Mouse (Mus musculus) cerebellum, postnatal 4 days (tissue): ENCODE results near the gene Tnip3.

Source experiments
- DNase-seq, 2 experiments: peaks; one replicate each; pipeline ENCODE4 v3.0.0; 2022; ENCODE audit warnings: low spot score in 2 of 2, mixed read lengths in 1 of 2

The Tnip3 gene

GRCm38 (mm10) chr6:65584870-65585332 lies 59.8 kb downstream of the Tnip3 start:
- peak in 1 of 2 experiments; percentile 3 for DNase-seq

DNA sequence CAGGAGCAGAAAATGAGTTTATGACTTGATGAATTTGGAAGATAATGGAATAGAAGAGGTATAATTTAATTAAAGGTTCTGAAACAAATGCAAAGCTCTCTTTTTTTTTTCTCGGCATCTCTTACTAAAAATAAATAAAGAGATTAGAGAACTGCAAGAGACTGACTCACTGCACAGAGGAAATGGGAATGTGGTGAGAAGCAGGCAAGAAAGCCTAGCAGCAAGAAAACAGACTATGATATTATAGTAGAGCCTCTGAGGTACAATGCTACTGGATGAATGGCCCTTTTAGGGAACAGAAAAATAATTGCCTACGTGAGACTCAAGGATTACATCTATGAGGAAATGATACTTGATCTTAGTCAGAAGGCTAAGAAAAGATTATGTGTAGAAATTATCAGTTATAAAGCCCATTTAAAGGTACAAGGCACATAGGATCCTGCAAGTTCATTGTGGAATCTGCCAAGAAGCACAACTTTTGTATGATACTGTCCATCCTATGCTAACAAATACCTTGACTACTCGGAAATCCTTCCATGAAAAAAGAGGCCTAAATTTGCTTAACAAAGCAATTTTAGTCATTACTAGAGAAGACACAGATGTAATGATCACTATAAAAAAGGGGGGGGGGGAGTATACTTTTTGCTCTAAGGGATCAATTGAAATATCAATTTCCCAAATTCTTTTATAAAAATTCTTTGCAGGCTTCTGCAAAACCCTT lies 60.4 kb downstream of the Tnip3 start:
- DNase-seq: no peak

GRCm38 (mm10) chr6:65588847-65589246 lies 63.7 kb downstream of the Tnip3 start:
- DNase-seq: no peak

- DNase-seq: no peak
Measured at GRCm38 (mm10) chr6:65590018-65590417, 64.9 kb downstream of the Tnip3 start.

DNA sequence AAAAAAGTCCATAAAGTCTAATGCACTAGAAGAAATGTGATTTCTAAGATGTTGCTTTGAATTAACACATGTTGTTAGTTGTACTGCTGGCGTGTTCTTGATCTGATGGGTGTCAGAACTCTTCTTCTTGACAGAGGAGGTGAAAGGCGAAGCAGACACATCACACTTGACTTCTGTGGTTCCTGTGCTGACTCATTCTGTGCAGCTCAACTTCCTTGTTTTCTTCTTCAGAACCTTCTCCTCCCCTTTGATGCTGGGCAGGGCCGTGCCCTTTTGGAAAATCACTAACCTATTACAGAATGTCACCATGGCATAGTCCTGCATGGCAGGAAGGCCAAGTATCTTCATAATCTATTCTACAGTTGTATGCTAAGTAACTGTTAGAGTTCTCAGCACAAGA lies 69.1 kb downstream of the Tnip3 start:
- DNase-seq: no peak

- DNase-seq: no peak
Measured at GRCm38 (mm10) chr6:65595371-65595770, 70.3 kb downstream of the Tnip3 start.

DNA sequence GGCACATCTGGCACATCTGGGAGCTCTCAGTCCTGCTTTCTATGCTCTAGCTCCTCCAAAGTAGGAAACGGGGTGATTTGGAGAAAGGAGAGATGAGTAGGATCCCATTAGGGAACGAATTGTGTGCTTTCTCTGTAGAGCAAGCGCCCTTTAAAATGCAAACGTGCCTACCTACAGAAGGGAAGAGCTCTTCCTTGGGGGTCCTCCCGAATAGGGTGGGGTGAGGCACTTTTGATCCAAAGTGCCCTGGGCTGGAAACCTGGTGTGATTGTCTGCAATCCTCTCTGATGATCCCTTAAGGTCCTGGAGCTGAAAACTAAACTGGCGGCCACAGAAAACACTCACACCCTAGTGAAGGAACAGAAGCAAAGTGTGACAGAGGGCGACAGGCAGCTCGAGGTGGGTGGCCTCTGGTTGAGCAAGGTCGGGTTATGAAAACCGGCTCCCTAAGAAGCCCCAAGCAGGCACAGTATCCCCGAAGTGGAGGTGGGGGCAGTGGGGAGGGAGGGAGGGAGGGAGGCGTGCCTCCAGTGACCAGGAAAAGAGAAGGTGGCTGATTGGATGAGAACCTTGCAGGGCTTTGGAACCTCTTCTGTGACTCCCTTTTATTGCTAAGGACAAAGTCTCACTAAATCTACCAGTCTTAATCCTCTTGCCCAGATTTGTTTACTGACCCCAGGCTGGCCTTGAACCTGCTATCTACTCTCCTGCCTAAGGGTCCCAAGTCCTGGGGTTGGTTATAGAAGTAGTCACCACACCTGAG lies 72.1 kb downstream of the Tnip3 start:
- no peak for DNase-seq

DNA sequence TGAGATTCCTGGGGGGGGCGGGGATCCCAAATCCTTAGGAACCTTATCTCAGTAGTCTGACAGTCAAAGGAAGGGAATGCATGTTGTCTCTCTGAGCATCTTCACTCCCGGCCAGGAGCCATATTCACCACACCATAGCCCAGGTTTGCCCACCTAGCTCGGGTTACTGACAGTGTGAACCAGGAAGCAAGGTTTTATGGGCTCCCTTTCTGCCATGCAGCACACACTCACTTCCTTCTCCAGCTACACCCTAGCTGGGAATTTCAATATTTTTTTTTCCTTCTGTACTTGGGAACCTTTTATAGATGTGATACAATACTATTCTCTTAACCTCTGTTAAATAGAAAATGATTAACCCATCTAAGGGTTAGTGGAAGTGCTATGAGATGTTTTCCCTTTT lies 73.4 kb downstream of the Tnip3 start:
- no peak for DNase-seq

DNA sequence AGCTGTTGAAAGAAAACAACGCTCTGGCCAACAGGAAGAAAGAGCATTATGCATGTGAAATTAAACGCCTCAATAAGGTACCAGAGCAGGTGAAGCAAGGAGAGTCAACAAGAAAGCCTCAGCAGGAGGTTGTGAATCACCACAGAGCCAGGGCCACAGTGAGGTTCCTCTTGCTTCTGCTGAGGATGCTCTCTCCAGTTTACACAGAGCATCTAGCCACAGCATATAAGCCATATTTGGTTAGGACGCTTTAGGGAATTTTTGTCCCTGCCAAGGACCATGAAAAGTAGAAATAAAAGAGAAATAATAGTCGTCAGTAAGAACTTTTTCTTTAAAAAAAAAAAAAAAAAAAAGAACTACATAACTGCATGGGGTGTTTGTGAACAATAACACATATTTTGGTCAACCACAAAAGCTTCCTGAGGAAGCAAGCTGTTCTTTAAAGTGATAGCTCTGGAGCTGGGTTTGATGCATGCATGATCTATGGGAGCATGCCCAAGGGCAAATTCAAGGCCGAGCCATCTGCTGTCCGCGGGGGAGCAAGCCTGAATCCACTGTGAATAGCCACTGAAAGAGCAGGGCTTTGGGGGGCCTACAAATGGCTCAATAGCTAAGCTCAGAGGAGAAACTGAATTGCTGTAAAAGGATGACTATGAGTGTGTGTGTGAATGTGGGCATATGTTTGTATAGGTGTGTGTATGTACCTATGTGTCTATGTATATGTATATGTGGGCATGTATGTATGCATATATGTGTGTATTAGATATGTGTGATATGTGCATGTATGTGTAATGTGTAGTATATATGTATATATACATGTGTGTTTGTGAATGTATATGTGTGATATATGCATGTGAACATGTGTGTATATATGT lies 75.0 kb downstream of the Tnip3 start:
- no peak for DNase-seq

DNA sequence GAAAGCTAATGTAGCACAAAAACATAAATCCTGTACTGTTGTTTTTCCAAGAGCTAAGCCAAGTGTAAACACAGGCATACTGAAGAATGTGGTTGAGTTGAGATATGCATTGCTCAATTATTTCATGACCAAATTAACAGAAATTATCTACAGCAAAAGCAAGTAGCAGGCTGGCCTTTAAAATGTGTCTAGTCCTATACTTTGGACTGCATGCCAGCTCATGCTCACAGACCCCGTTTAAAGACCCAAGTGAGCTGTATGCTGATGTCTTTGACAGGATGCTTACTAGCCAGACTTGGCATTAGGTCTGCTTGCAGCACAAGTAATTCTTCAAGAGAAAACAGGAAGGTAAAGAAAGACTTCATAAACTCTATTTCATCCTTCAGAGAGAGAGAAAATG lies 75.8 kb downstream of the Tnip3 start:
- DNase-seq: no peak

GRCm38 (mm10) chr6:65605778-65606177 lies 80.7 kb downstream of the Tnip3 start:
- no peak for DNase-seq

DNA sequence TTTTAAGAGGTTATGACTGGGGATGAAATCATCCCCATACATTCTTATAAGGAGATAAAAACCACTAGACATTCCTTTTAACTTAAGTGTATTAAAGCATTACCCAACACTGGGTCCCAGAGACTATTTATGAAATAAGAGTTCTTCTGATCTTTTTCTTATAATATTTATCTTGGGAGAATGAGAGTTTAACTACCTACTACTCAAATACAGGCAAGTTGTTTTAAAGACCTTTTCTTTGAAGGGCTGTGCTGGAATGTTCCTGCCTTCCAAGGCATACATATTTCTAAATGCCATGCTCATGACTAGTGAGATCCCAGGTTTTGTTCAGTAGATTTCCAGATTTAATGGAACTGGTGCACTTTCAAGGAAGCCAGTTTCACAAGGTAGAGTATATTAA lies 81.8 kb downstream of the Tnip3 start:
- no peak for DNase-seq

DNA sequence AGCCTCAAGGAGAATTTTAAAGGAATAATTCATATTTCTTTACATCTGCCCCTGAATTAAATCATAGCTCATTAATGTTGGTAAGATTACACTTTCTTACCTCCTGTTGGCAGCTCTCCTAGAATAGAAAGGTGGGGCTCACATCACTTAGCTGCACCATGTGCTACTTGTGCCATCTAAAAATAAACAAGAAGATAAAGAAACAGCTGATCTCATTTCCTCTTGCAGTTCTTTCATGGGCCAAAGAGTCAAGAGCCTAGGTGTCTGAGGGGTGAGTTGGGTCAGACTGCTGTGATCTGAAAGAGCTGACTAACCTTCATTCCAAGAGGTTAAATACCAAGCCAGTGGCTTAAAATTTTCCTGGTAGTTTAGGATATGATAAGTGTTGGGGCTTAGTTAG lies 86.7 kb downstream of the Tnip3 start:
- no peak for DNase-seq

DNA sequence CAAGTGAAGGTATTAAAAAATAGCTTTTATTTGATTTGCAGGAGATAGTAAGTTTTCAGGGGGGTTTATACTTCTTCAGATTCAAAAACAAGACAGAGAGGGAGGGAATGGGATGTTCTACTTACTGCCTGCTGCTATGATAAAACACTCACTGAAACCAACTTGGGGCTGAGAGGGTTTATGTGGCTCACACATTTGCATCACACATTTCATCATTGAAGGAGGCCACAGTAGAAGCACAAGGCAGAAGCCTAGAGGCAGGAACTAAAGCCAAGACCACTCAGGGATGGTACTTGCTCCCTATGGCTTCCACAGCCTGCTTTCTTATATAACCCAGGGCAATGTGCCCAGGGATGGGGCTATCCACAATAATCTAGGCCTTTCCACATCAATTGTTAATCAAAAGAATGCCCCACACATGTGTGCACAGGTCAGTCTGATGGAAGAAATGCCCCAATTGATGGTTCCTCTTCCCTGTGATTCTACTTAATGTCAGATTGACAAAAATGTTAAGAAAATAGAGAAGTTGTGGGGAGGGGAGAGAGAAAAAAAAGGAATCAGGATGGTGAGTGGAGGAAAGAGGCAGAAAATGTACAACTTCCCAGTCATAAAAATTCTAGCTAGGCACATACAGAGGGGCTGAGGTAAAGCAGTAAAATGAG lies 88.9 kb downstream of the Tnip3 start:
- DNase-seq: no peak

GRCm38 (mm10) chr6:65615641-65616040 lies 90.5 kb downstream of the Tnip3 start:
- no peak for DNase-seq

GRCm38 (mm10) chr6:65621260-65621659 lies 96.1 kb downstream of the Tnip3 start:
- DNase-seq: no peak

- DNase-seq: no peak
Measured at GRCm38 (mm10) chr6:65623016-65623715, 98.1 kb downstream of the Tnip3 start.

GRCm38 (mm10) chr6:65630578-65630977 lies 105.5 kb downstream of the Tnip3 start:
- DNase-seq: no peak

GRCm38 (mm10) chr6:65632184-65632583 lies 107.1 kb downstream of the Tnip3 start:
- DNase-seq: no peak

GRCm38 (mm10) chr6:65642431-65642830 lies 117.3 kb downstream of the Tnip3 start:
- DNase-seq: no peak

DNA sequence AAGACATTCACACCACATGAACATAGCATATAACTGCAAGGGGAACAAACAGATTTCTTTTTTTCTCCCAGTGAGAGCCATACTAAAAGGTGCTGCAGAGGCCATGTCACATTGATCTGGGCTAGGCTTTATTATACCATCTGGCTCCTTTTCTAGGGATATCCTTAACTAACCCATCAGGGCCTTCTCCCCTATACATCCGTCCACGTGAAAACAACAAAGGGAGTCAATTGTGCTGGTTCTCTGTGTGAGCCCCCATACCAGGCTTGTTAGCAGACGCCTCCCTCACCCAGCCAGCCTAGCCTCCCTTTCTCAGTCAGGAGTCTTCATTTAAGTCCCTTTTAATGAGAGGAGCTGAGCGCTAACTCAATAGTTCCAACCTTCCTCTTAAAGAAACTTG lies 119.0 kb downstream of the Tnip3 start:
- no peak for DNase-seq
